Mouse (Mus musculus): ENCODE results near the gene Cacna1c. TPM values are rescaled to one million over a fixed set of nuclear protein-coding genes. Genes with fewer than 3 reads are reported as not detected.

Cacna1c gene
- polyA plus RNA-seq, 1 experiment: 1.0 TPM

GRCm38 (mm10) chr6:119180188-119180587 is 16.0 kb downstream of the Cacna1c start:
- Histone ChIP-seq H3K36me3 (ENCODE audit: control insufficient read depth, insufficient read depth, low read length, poor library complexity, severe bottlenecking) (no peaks in the 10 kb centered on the region), H3K9me3 (replicated peaks; ENCODE audit: control insufficient read depth, insufficient read depth, low read length, poor library complexity, severe bottlenecking) (no peaks in the 10 kb centered on the region), H3K9ac (ENCODE audit: low read depth, poor library complexity, severe bottlenecking) (no peak overlapping the region), H3K27me3 (ENCODE audit: control insufficient read depth, insufficient read depth, low read length, poor library complexity, severe bottlenecking) (no peaks in the 10 kb centered on the region), H3K4me3 (ENCODE audit: low read depth, low read length) (no peak overlapping the region), H3K27ac (ENCODE audit: insufficient read depth, low read length) (no peak overlapping the region), H3K4me1 (ENCODE audit: control insufficient read depth, insufficient read depth, low read length) (no peaks in the 10 kb centered on the region)
- TF ChIP-seq EP300 (IDR thresholded peaks at IDR 0.05; ENCODE audit: insufficient read depth, low read depth, low read length) (no peak), POLR2A (IDR thresholded peaks at IDR 0.05; ENCODE audit: insufficient read depth, low read length) (no peak), CTCF (IDR thresholded peaks at IDR 0.05; ENCODE audit: low read depth, low read length) (no peak)

GRCm38 (mm10) chr6:119177101-119177500 is 19.1 kb downstream of the Cacna1c start:
- H3K36me3 ChIP-seq (ENCODE audit: control insufficient read depth, insufficient read depth, low read length, poor library complexity, severe bottlenecking): no peaks in the 10 kb centered on the region
- H3K4me1 ChIP-seq (ENCODE audit: control insufficient read depth, insufficient read depth, low read length): no peaks in the 10 kb centered on the region
- no peak overlapping the region for H3K9ac ChIP-seq (ENCODE audit: low read depth, poor library complexity, severe bottlenecking)
- TF ChIP-seq POLR2A (IDR thresholded peaks at IDR 0.05; ENCODE audit: insufficient read depth, low read length) (no peak), EP300 (IDR thresholded peaks at IDR 0.05; ENCODE audit: insufficient read depth, low read depth, low read length) (no peak), CTCF (IDR thresholded peaks at IDR 0.05; ENCODE audit: low read depth, low read length) (no peak)
- H3K27me3 ChIP-seq (ENCODE audit: control insufficient read depth, insufficient read depth, low read length, poor library complexity, severe bottlenecking): no peaks in the 10 kb centered on the region
- no peak overlapping the region for H3K27ac ChIP-seq (ENCODE audit: insufficient read depth, low read length)
- no peaks in the 10 kb centered on the region for H3K9me3 ChIP-seq (replicated peaks; ENCODE audit: control insufficient read depth, insufficient read depth, low read length, poor library complexity, severe bottlenecking)
- H3K4me3 ChIP-seq (ENCODE audit: low read depth, low read length): no peak overlapping the region

- Histone ChIP-seq H3K9me3 (replicated peaks; ENCODE audit: control insufficient read depth, insufficient read depth, low read length, poor library complexity, severe bottlenecking) (no peaks in the 10 kb centered on the region), H3K27ac (ENCODE audit: insufficient read depth, low read length) (no peak overlapping the region), H3K27me3 (ENCODE audit: control insufficient read depth, insufficient read depth, low read length, poor library complexity, severe bottlenecking) (no peaks in the 10 kb centered on the region), H3K4me1 (ENCODE audit: control insufficient read depth, insufficient read depth, low read length) (no peaks in the 10 kb centered on the region), H3K36me3 (ENCODE audit: control insufficient read depth, insufficient read depth, low read length, poor library complexity, severe bottlenecking) (no peaks in the 10 kb centered on the region), H3K9ac (ENCODE audit: low read depth, poor library complexity, severe bottlenecking) (peak overlapping the region; percentile 82), H3K4me3 (ENCODE audit: low read depth, low read length) (no peak overlapping the region)
- TF ChIP-seq CTCF (IDR thresholded peaks at IDR 0.05; ENCODE audit: low read depth, low read length) (no peak), POLR2A (IDR thresholded peaks at IDR 0.05; ENCODE audit: insufficient read depth, low read length) (no peak), EP300 (IDR thresholded peaks at IDR 0.05; ENCODE audit: insufficient read depth, low read depth, low read length) (no peak)
These were observed 20.1 kb downstream of the Cacna1c start for GRCm38 (mm10) chr6:119176103-119176502.

- no peaks in the 10 kb centered on the region for H3K36me3 ChIP-seq (ENCODE audit: control insufficient read depth, insufficient read depth, low read length, poor library complexity, severe bottlenecking)
These were observed 21.0 kb downstream of the Cacna1c start, which contains the start of gene Dcp1b for GRCm38 (mm10) chr6:119175078-119175853. Dcp1b (plus strand) TSS chr6:119175253.

GRCm38 (mm10) chr6:119174307-119175074 is 21.7 kb downstream of the Cacna1c start:
- no peak for TF ChIP-seq POLR2A (IDR thresholded peaks at IDR 0.05; ENCODE audit: insufficient read depth, low read length)
- no peak for TF ChIP-seq CTCF (IDR thresholded peaks at IDR 0.05; ENCODE audit: low read depth, low read length)
- TF ChIP-seq EP300 (IDR thresholded peaks at IDR 0.05; ENCODE audit: insufficient read depth, low read depth, low read length): no peak
- Histone ChIP-seq H3K27ac (ENCODE audit: insufficient read depth, low read length) (no peak overlapping the region), H3K4me1 (ENCODE audit: control insufficient read depth, insufficient read depth, low read length) (no peaks in the 10 kb centered on the region), H3K36me3 (ENCODE audit: control insufficient read depth, insufficient read depth, low read length, poor library complexity, severe bottlenecking) (no peaks in the 10 kb centered on the region), H3K9ac (ENCODE audit: low read depth, poor library complexity, severe bottlenecking) (no peak overlapping the region), H3K4me3 (ENCODE audit: low read depth, low read length) (no peak overlapping the region), H3K9me3 (replicated peaks; ENCODE audit: control insufficient read depth, insufficient read depth, low read length, poor library complexity, severe bottlenecking) (no peaks in the 10 kb centered on the region), H3K27me3 (ENCODE audit: control insufficient read depth, insufficient read depth, low read length, poor library complexity, severe bottlenecking) (no peaks in the 10 kb centered on the region)

More at GRCm38 (mm10) chr6:119175078-119175853, 21.0 kb downstream of the Cacna1c start, which contains the start of gene Dcp1b:
- Histone ChIP-seq H3K4me3 (ENCODE audit: low read depth, low read length) (peak within 1 kb of the TSS; percentile 87), H3K4me1 (ENCODE audit: control insufficient read depth, insufficient read depth, low read length) (no peaks in the 10 kb centered on the region), H3K27me3 (ENCODE audit: control insufficient read depth, insufficient read depth, low read length, poor library complexity, severe bottlenecking) (no peaks in the 10 kb centered on the region), H3K9ac (ENCODE audit: low read depth, poor library complexity, severe bottlenecking) (peak within 1 kb of the TSS; percentile 82), H3K9me3 (replicated peaks; ENCODE audit: control insufficient read depth, insufficient read depth, low read length, poor library complexity, severe bottlenecking) (no peaks in the 10 kb centered on the region), H3K27ac (ENCODE audit: insufficient read depth, low read length) (no peak within 1 kb of the TSS)
- peak; percentile 17 for TF ChIP-seq CTCF (IDR thresholded peaks at IDR 0.05; ENCODE audit: low read depth, low read length)
- 0 out of 2 replicates have a peak, but pooled peaks have one; percentile 2 for TF ChIP-seq EP300 (IDR thresholded peaks at IDR 0.05; ENCODE audit: insufficient read depth, low read depth, low read length)
- peak; percentile 54 for TF ChIP-seq POLR2A (IDR thresholded peaks at IDR 0.05; ENCODE audit: insufficient read depth, low read length)

Data from ES-Bruce4 (cell line).